Mouse (Mus musculus): ENCODE measurements at regions not wholly inside any gene's neighbourhood (a gene's known extent, or its start where the extent isn't known, plus 50 kb on each side); places are given as distances from the start of the nearest gene placed in this dataset.

- DNase-seq (ENCODE audit: low spot score) (no peak), ATAC-seq (replicated peaks; ENCODE audit: low FRiP score) (no peak)
- WGBS = 90% methylated on average over 4 of the region's 4 CpGs
- Histone ChIP-seq H3K36me3 (ENCODE audit: control insufficient read depth, insufficient read depth, low read length) (no peaks in the 10 kb centered on the region), H3K27ac (ENCODE audit: low read depth, low read length) (no peak overlapping the region), H3K9ac (ENCODE audit: low read length) (no peak overlapping the region), H3K4me2 (ENCODE audit: low read depth, low read length, severe bottlenecking) (no peak overlapping the region), H3K27me3 (ENCODE audit: control insufficient read depth, insufficient read depth, low read length) (no peaks in the 10 kb centered on the region), H3K4me3 (ENCODE audit: low read depth, low read length) (no peak overlapping the region), H3K9me3 (ENCODE audit: control insufficient read depth, low read length) (no peaks in the 10 kb centered on the region), H3K4me1 (replicated peaks; ENCODE audit: control insufficient read depth, insufficient read depth, low read length) (no peaks in the 10 kb centered on the region)
Observed at GRCm38 (mm10) chr1:164545843-164546242, 87.7 kb upstream of the Atp1b1 start.

GRCm38 (mm10) chr1:164543045-164543803, 85.1 kb upstream of the Atp1b1 start:
- no peak overlapping the region for H3K27ac ChIP-seq (ENCODE audit: low read depth, low read length)
- H3K4me1 ChIP-seq (replicated peaks; ENCODE audit: control insufficient read depth, insufficient read depth, low read length) = no peaks in the 10 kb centered on the region
- no peak for DNase-seq (ENCODE audit: low spot score)
- H3K36me3 ChIP-seq (ENCODE audit: control insufficient read depth, insufficient read depth, low read length) = no peaks in the 10 kb centered on the region
- H3K4me3 ChIP-seq (ENCODE audit: low read depth, low read length) = no peak overlapping the region
- ATAC-seq (replicated peaks; ENCODE audit: low FRiP score) = no peak
- no peak overlapping the region for H3K9ac ChIP-seq (ENCODE audit: low read length)
- H3K4me2 ChIP-seq (ENCODE audit: low read depth, low read length, severe bottlenecking) = no peak overlapping the region
- no peaks in the 10 kb centered on the region for H3K27me3 ChIP-seq (ENCODE audit: control insufficient read depth, insufficient read depth, low read length)
- WGBS = 90% methylated on average over 9 of the region's 9 CpGs
- H3K9me3 ChIP-seq (ENCODE audit: control insufficient read depth, low read length) = no peaks in the 10 kb centered on the region

- ATAC-seq (replicated peaks; ENCODE audit: low FRiP score) = no peak
- Histone ChIP-seq H3K27ac (ENCODE audit: low read depth, low read length) (no peak overlapping the region), H3K4me3 (ENCODE audit: low read depth, low read length) (no peak overlapping the region), H3K9ac (ENCODE audit: low read length) (no peak overlapping the region), H3K4me1 (replicated peaks; ENCODE audit: control insufficient read depth, insufficient read depth, low read length) (no peaks in the 10 kb centered on the region), H3K36me3 (ENCODE audit: control insufficient read depth, insufficient read depth, low read length) (no peaks in the 10 kb centered on the region), H3K4me2 (ENCODE audit: low read depth, low read length, severe bottlenecking) (no peak overlapping the region), H3K9me3 (ENCODE audit: control insufficient read depth, low read length) (no peaks in the 10 kb centered on the region), H3K27me3 (ENCODE audit: control insufficient read depth, insufficient read depth, low read length) (no peaks in the 10 kb centered on the region)
- WGBS = 87% methylated on average over 1 of the region's 1 CpGs
- no peak for DNase-seq (ENCODE audit: low spot score)
Observed at GRCm38 (mm10) chr1:164541711-164542110, 83.6 kb upstream of the Atp1b1 start.

DNA sequence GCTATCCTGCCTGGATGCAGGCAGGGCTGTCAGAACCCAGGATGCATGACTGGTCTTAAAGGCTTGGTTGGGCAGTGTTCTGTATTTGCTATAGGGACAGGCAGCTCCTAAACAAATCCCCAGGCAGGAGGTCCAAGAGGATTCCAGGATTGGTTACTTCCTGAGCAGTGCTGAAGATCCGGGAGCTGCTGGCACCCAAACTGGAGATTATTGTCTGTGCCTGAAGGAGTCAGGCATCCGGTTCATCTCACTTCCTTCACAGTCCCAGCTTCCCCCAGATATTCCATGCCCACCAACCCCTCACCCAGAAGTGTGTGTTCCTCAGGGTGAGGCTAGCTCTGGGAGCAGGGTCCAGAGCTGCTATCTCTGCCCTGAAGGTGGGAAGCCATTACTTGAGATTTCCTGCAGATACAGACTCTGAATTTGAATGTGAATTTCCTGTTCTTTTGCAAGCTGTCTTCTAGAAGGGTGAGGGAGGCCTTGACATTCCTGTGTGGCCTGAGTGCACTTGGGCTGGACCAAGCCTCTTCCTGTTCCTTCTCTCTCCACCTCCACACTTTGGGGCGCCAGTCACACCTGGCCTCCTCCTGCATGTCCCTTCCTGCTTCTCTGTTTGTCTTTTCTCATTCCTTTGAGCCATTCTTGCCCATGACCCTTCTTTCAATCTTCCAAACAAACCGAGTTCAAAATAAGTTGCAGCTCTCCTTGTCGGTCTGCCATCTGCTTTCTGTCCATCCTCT, 80.3 kb upstream of the Atp1b1 start:
- no peaks in the 10 kb centered on the region for H3K27me3 ChIP-seq (ENCODE audit: control insufficient read depth, insufficient read depth, low read length)
- no peaks in the 10 kb centered on the region for H3K4me1 ChIP-seq (replicated peaks; ENCODE audit: control insufficient read depth, insufficient read depth, low read length)
- no peak overlapping the region for H3K9ac ChIP-seq (ENCODE audit: low read length)
- DNase-seq (ENCODE audit: low spot score) (no peak), ATAC-seq (replicated peaks; ENCODE audit: low FRiP score) (no peak)
- H3K4me2 ChIP-seq (ENCODE audit: low read depth, low read length, severe bottlenecking) = no peak overlapping the region
- H3K4me3 ChIP-seq (ENCODE audit: low read depth, low read length) = no peak overlapping the region
- no peaks in the 10 kb centered on the region for H3K9me3 ChIP-seq (ENCODE audit: control insufficient read depth, low read length)
- 82% methylated on average over 5 of the region's 5 CpGs for WGBS
- H3K27ac ChIP-seq (ENCODE audit: low read depth, low read length) = no peak overlapping the region
- no peaks in the 10 kb centered on the region for H3K36me3 ChIP-seq (ENCODE audit: control insufficient read depth, insufficient read depth, low read length)

- H3K4me1 ChIP-seq (replicated peaks; ENCODE audit: control insufficient read depth, insufficient read depth, low read length) = no peaks in the 10 kb centered on the region
- no peak for DNase-seq (ENCODE audit: low spot score)
- no peak for ATAC-seq (replicated peaks; ENCODE audit: low FRiP score)
- H3K4me3 ChIP-seq (ENCODE audit: low read depth, low read length) = no peak overlapping the region
- no peaks in the 10 kb centered on the region for H3K36me3 ChIP-seq (ENCODE audit: control insufficient read depth, insufficient read depth, low read length)
- no peak overlapping the region for H3K9ac ChIP-seq (ENCODE audit: low read length)
- no peak overlapping the region for H3K27ac ChIP-seq (ENCODE audit: low read depth, low read length)
- no peak overlapping the region for H3K4me2 ChIP-seq (ENCODE audit: low read depth, low read length, severe bottlenecking)
- 88% methylated on average over 7 of the region's 7 CpGs for WGBS
- no peaks in the 10 kb centered on the region for H3K9me3 ChIP-seq (ENCODE audit: control insufficient read depth, low read length)
- no peaks in the 10 kb centered on the region for H3K27me3 ChIP-seq (ENCODE audit: control insufficient read depth, insufficient read depth, low read length)
Observed at GRCm38 (mm10) chr1:164537324-164537948, 79.3 kb upstream of the Atp1b1 start.

- Histone ChIP-seq H3K9ac (ENCODE audit: low read length) (no peak overlapping the region), H3K36me3 (ENCODE audit: control insufficient read depth, insufficient read depth, low read length) (no peaks in the 10 kb centered on the region), H3K27ac (ENCODE audit: low read depth, low read length) (no peak overlapping the region), H3K4me3 (ENCODE audit: low read depth, low read length) (no peak overlapping the region), H3K4me2 (ENCODE audit: low read depth, low read length, severe bottlenecking) (no peak overlapping the region), H3K9me3 (ENCODE audit: control insufficient read depth, low read length) (no peaks in the 10 kb centered on the region), H3K27me3 (ENCODE audit: control insufficient read depth, insufficient read depth, low read length) (no peaks in the 10 kb centered on the region), H3K4me1 (replicated peaks; ENCODE audit: control insufficient read depth, insufficient read depth, low read length) (no peaks in the 10 kb centered on the region)
- DNase-seq (ENCODE audit: low spot score) (no peak), ATAC-seq (replicated peaks; ENCODE audit: low FRiP score) (no peak)
- 80% methylated on average over 5 of the region's 5 CpGs for WGBS
Observed at GRCm38 (mm10) chr1:164532196-164532595, 74.0 kb upstream of the Atp1b1 start.

- Histone ChIP-seq H3K4me1 (replicated peaks; ENCODE audit: control insufficient read depth, insufficient read depth, low read length) (no peaks in the 10 kb centered on the region), H3K36me3 (ENCODE audit: control insufficient read depth, insufficient read depth, low read length) (no peaks in the 10 kb centered on the region), H3K27me3 (ENCODE audit: control insufficient read depth, insufficient read depth, low read length) (no peaks in the 10 kb centered on the region), H3K9me3 (ENCODE audit: control insufficient read depth, low read length) (no peaks in the 10 kb centered on the region), H3K27ac (ENCODE audit: low read depth, low read length) (no peak overlapping the region), H3K9ac (ENCODE audit: low read length) (no peak overlapping the region), H3K4me3 (ENCODE audit: low read depth, low read length) (no peak overlapping the region), H3K4me2 (ENCODE audit: low read depth, low read length, severe bottlenecking) (no peak overlapping the region)
- ATAC-seq (replicated peaks; ENCODE audit: low FRiP score) (no peak), DNase-seq (ENCODE audit: low spot score) (no peak)
- 68% methylated on average over 1 of the region's 1 CpGs for WGBS
Observed at GRCm38 (mm10) chr1:164531741-164532140, 73.6 kb upstream of the Atp1b1 start.

DNA sequence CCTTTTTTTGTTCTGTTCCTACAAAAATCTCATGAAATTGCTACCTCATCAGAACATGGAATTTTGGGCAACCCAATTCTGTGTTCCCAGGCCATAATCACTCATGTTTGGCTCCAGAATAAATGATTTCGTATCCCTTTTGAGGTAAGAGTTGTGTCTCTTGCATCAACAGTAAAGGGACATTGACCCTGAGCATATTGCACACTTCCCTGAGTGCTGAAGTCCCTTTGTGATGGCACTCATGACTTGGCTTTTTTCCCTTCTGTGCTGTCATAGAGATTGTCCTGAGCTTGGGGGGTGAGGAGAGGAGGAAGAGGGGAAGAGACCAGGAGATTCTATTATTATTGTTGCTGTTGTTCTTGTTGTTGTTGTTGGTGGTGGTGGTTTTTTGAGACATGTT, 68.6 kb upstream of the Atp1b1 start:
- ATAC-seq (replicated peaks; ENCODE audit: low FRiP score) = no peak
- H3K4me1 ChIP-seq (replicated peaks; ENCODE audit: control insufficient read depth, insufficient read depth, low read length) = no peaks in the 10 kb centered on the region

More for the DNA sequence above, 68.6 kb upstream of the Atp1b1 start:
- H3K4me3 ChIP-seq (ENCODE audit: low read depth, low read length) = no peak overlapping the region
- H3K36me3 ChIP-seq (ENCODE audit: control insufficient read depth, insufficient read depth, low read length) = no peaks in the 10 kb centered on the region
- H3K27ac ChIP-seq (ENCODE audit: low read depth, low read length) = no peak overlapping the region
- no peak overlapping the region for H3K9ac ChIP-seq (ENCODE audit: low read length)
- H3K9me3 ChIP-seq (ENCODE audit: control insufficient read depth, low read length) = no peaks in the 10 kb centered on the region
- DNase-seq (ENCODE audit: low spot score) = no peak
- no peak overlapping the region for H3K4me2 ChIP-seq (ENCODE audit: low read depth, low read length, severe bottlenecking)
- 92% methylated on average over 1 of the region's 1 CpGs for WGBS
- H3K27me3 ChIP-seq (ENCODE audit: control insufficient read depth, insufficient read depth, low read length) = no peaks in the 10 kb centered on the region

All from forebrain, embryonic 11.5 days (tissue).